Mouse (Mus musculus) forebrain, embryonic 14.5 days (tissue): ENCODE results near the gene Gm21970. TPM values are rescaled to one million over a fixed set of nuclear protein-coding genes. Genes with fewer than 3 reads are reported as not detected.

Experiments used
- ATAC-seq: fragments of 200-750 bp; cut with Nextera tagmentation; 2 replicates; pipeline ENCODE4 v1.8.0; 2017; ENCODE audit warnings: mild to moderate bottlenecking, moderate library complexity
- DNase-seq: peaks from one replicate; pipeline ENCODE4 v3.0.0-alpha.2; 2015; ENCODE audit warnings: low spot score
- H3K27ac ChIP-seq: fragments of 300-500 bp; sonication (generic); 2 replicates; pipeline ENCODE4 v1.5.1; 2014; ENCODE audit warnings: low read depth, mild to moderate bottlenecking, control low read depth, low read length, moderate library complexity
- H3K27me3 ChIP-seq: fragments of 300-500 bp; sonication (generic); replicated peaks from 2 replicates; pipeline ENCODE4 v1.6.1; 2014; ENCODE audit warnings: low read length, control low read depth, mixed read lengths; ENCODE audit not compliant: control insufficient read depth, insufficient read depth
- H3K36me3 ChIP-seq: fragments of 300-500 bp; sonication (generic); 2 replicates; pipeline ENCODE4 v1.6.1; 2014; ENCODE audit warnings: low read length, control low read depth; ENCODE audit not compliant: control insufficient read depth, insufficient read depth
- H3K4me1 ChIP-seq: fragments of 300-500 bp; sonication (generic); 2 replicates; pipeline ENCODE4 v1.6.1; 2014; ENCODE audit warnings: antibody characterized with exemption, low read length, control low read depth; ENCODE audit not compliant: control insufficient read depth, insufficient read depth
- H3K4me2 ChIP-seq: fragments of 300-500 bp; sonication (generic); 2 replicates; pipeline ENCODE4 v1.6.1; 2014; ENCODE audit warnings: mild to moderate bottlenecking, control low read depth, low read length
- H3K4me3 ChIP-seq: fragments of 300-500 bp; sonication (generic); 2 replicates; pipeline ENCODE4 v1.5.1; 2014; ENCODE audit warnings: low read depth, low read length, control low read depth
- H3K9ac ChIP-seq: fragments of 300-500 bp; sonication (generic); 2 replicates; pipeline ENCODE4 v1.6.1; 2014; ENCODE audit warnings: mild to moderate bottlenecking, low read length, control low read depth, moderate library complexity
- H3K9me3 ChIP-seq: fragments of 300-500 bp; sonication (generic); replicated peaks from 2 replicates; pipeline ENCODE4 v1.6.1; 2016; ENCODE audit warnings: low read length, control low read depth, mixed read lengths; ENCODE audit not compliant: control insufficient read depth
- WGBS: fragments of 180-500 bp; shearing (Covaris S2); extraction: QIAGEN DNeasy Blood & Tissue Kit; methylation state at CpG from one replicate; pipeline ENCODE4 v1.1.7; 2014; 5-methylcytosine and 5-hydroxymethylcytosine counted together
- polyA plus RNA-seq: library from polyadenylated mRNA; unstranded; fragments of >200 nt; fragmentation: Nextera tagmentation; extraction: Ambion mirVana; gene quantifications from 2 replicates; pipeline ENCODE4 v1.2.1, GENCODE M21; 2014

Gm21970 gene
- polyA plus RNA-seq, 1 experiment from 2014 or later = not detected

- peak overlapping the region; percentile 59 for H3K4me3 ChIP-seq
- 2% methylated on average over 43 of the region's 44 CpGs for WGBS
- DNase-seq (peak; percentile 90), ATAC-seq (peak; percentile 96)
- H3K27ac ChIP-seq = peak overlapping the region; percentile 79
- no peaks in the 10 kb centered on the region for H3K9me3 ChIP-seq
- peak overlapping the region; percentile 71 for H3K9ac ChIP-seq
- no peaks in the 10 kb centered on the region for H3K36me3 ChIP-seq
- peak overlapping the region; percentile 91 for H3K4me2 ChIP-seq
- peaks cover 17% of the 10 kb centered on the region for H3K4me1 ChIP-seq
- no peaks in the 10 kb centered on the region for H3K27me3 ChIP-seq
Measured at GRCm38 (mm10) chr16:91464594-91465504, 73.3 kb downstream of the Gm21970 start.

GRCm38 (mm10) chr16:91465505-91466240 is 74.2 kb downstream of the Gm21970 start:
- no peak overlapping the region for H3K27ac ChIP-seq
- H3K9ac ChIP-seq = peak overlapping the region; percentile 71
- ATAC-seq (0 out of 2 replicates have a peak, but pooled peaks have one; percentile 1), DNase-seq (no peak)
- WGBS = 49% methylated on average over 13 of the region's 13 CpGs
- no peaks in the 10 kb centered on the region for H3K27me3 ChIP-seq
- H3K9me3 ChIP-seq = no peaks in the 10 kb centered on the region
- peak overlapping the region; percentile 59 for H3K4me3 ChIP-seq
- peaks cover 17% of the 10 kb centered on the region for H3K4me1 ChIP-seq
- no peaks in the 10 kb centered on the region for H3K36me3 ChIP-seq
- H3K4me2 ChIP-seq = peak overlapping the region; percentile 91

- H3K4me3 ChIP-seq = no peak overlapping the region
- no peak overlapping the region for H3K9ac ChIP-seq
- H3K27me3 ChIP-seq = no peaks in the 10 kb centered on the region
- no peak for ATAC-seq
- no peaks in the 10 kb centered on the region for H3K36me3 ChIP-seq
- DNase-seq = peak; percentile 50
- WGBS = 54% methylated on average over 6 of the region's 6 CpGs
- H3K27ac ChIP-seq = no peak overlapping the region
- peaks cover 17% of the 10 kb centered on the region for H3K4me1 ChIP-seq
- no peaks in the 10 kb centered on the region for H3K9me3 ChIP-seq
- H3K4me2 ChIP-seq = peak overlapping the region; percentile 91; the same call in 1 of the 2 replicates
Measured at GRCm38 (mm10) chr16:91466566-91466965, 75.0 kb downstream of the Gm21970 start.

Other genes with a start within 250 kb of the Gm21970 start
- gene Olig2, start 166.3 kb upstream of the Gm21970 start, polyA plus RNA-seq = 5.2 and 6.3 TPM in 2 replicates
- gene Olig1, start 121.9 kb upstream of the Gm21970 start, polyA plus RNA-seq = 18.0 and 31.1 TPM in 2 replicates
- 44.6 and 46.9 TPM in 2 replicates for gene Ifnar2, start 18.9 kb upstream of the Gm21970 start, polyA plus RNA-seq
- 7.7 and 10.5 TPM in 2 replicates for gene Il10rb, start 14.4 kb downstream of the Gm21970 start, polyA plus RNA-seq
- gene Ifnar1, start 93.5 kb downstream of the Gm21970 start, polyA plus RNA-seq = 40.4 and 45.6 TPM in 2 replicates
- 77.3 and 100 TPM in 2 replicates for gene Ifngr2, start 155.4 kb downstream of the Gm21970 start, polyA plus RNA-seq
- 105 and 111 TPM in 2 replicates for gene Tmem50b, start 206.1 kb downstream of the Gm21970 start, polyA plus RNA-seq
- gene Dnajc28, start 227.3 kb downstream of the Gm21970 start, polyA plus RNA-seq = 7.2 and 8.4 TPM in 2 replicates